Mouse (Mus musculus) olfactory bulb, adult 2 months (tissue): Measurements from ENCODE around the gene Ak1.

Experiments used
- CTCF ChIP-seq: fragments of 200-500 bp; IDR thresholded peaks from 2 replicates; pipeline ENCODE4 v1.5.1; 2012; ENCODE audit warnings: low read depth, mild to moderate bottlenecking, low read length, moderate library complexity; ENCODE audit not compliant: insufficient read depth
- POLR2A ChIP-seq: fragments of 200-500 bp; IDR thresholded peaks from 2 replicates; pipeline ENCODE4 v1.6.1; 2012; ENCODE audit warnings: mild to moderate bottlenecking, low read depth, low read length, moderate library complexity; ENCODE audit not compliant: insufficient read depth

DNA sequence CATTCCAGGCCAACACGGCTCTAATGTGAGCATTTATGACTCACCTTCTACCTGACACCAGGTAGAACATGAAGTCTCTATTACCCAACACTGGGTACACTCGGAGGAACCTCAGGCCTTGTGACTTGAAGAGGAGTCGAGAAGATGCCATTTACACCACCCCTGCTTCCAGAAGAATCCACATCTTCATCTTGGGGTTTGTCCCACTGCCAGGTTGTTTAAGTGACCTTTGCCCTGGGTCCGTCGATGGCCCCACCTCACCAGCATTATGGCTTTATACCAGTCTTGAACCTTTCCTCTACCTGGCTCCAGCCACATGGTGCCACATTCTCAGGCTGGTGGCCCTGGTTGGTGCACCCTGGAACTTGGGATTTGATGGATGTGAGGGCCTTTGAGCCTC is 24.3 kb upstream of the Ak1 start:
- TF ChIP-seq CTCF (no peak), POLR2A (no peak)
